Mouse (Mus musculus) heart, adult 2 months (tissue): ENCODE measurements around the gene Lce1j. TPM values are rescaled to one million over a fixed set of nuclear protein-coding genes. Genes with fewer than 3 reads are reported as not detected.

Source experiments
- DNase-seq, 2 experiments: peaks; one replicate each; pipeline ENCODE4 v3.0.0; 2021
- H3K27ac ChIP-seq: fragments of 200-600 bp; 2 replicates; pipeline ENCODE4 v1.8.1; 2022
- H3K27me3 ChIP-seq: fragments of 200-500 bp; 2 replicates; pipeline ENCODE4 v1.6.1; 2012; ENCODE audit warnings: mild to moderate bottlenecking, low read length, inconsistent platforms, mixed read lengths; ENCODE audit not compliant: control insufficient read depth, insufficient read depth
- H3K36me3 ChIP-seq: fragments of 200-500 bp; 2 replicates; pipeline ENCODE4 v1.6.1; 2012; ENCODE audit warnings: low read length, inconsistent platforms; ENCODE audit not compliant: control insufficient read depth, insufficient read depth
- H3K4me1 ChIP-seq: fragments of 200-500 bp; 2 replicates; pipeline ENCODE4 v1.6.1; 2011; ENCODE audit warnings: low read length; ENCODE audit not compliant: control insufficient read depth, insufficient read depth
- H3K4me3 ChIP-seq: fragments of 200-600 bp; 2 replicates; pipeline ENCODE4 v1.8.1; 2022
- H3K79me2 ChIP-seq: fragments of 200-500 bp; replicated peaks from 2 replicates; pipeline ENCODE4 v1.6.1; 2012; ENCODE audit warnings: mild to moderate bottlenecking, inconsistent platforms, low read length, moderate library complexity, mixed read lengths; ENCODE audit not compliant: control insufficient read depth, insufficient read depth
- H3K9ac ChIP-seq: fragments of 200-500 bp; 2 replicates; pipeline ENCODE4 v1.6.1; 2012; ENCODE audit warnings: low read depth, mild to moderate bottlenecking, control low read depth, inconsistent platforms, low read length, mixed read lengths
- CTCF ChIP-seq: fragments of 200-600 bp; IDR thresholded peaks from 2 replicates; pipeline ENCODE4 v1.8.1; 2022; ENCODE audit warnings: antibody characterized with exemption, mild to moderate bottlenecking, moderate library complexity
- EP300 ChIP-seq: fragments of 200-500 bp; IDR thresholded peaks from 2 replicates; pipeline ENCODE4 v1.6.1; 2011; ENCODE audit warnings: low read depth, low read length, control low read depth; ENCODE audit not compliant: insufficient read depth
- POLR2A ChIP-seq: fragments of 200-500 bp; IDR thresholded peaks from 2 replicates; pipeline ENCODE4 v1.6.1; 2011; ENCODE audit warnings: mild to moderate bottlenecking, low read depth, low read length, control low read depth; ENCODE audit not compliant: insufficient read depth
- WGBS: fragments of 180-500 bp; shearing (Covaris S2); methylation state at CpG from one replicate; pipeline ENCODE4 v1.1.7; 2018; 5-methylcytosine and 5-hydroxymethylcytosine counted together
- intact Hi-C: fragments of 180-260 bp; cut with DNase I; formaldehyde crosslinking; loops from one replicate; pipeline ENCODE4 v1.15.1; 2025
- polyA plus RNA-seq: library from polyadenylated mRNA; depleted of rRNA; stranded (reverse); fragments of >200 nt; gene quantifications from 2 replicates; pipeline ENCODE4 v1.2.3, GENCODE M21; 2012; rRNA removed
- total RNA-seq, 2 experiments: library from RNA; stranded (reverse); gene quantifications; 2 replicates each; pipeline ENCODE4 v1.2.3; 2021

Lce1j gene
- total and polyA plus RNA-seq, 3 experiments, result not detected

GRCm38 (mm10) chr3:92778799-92779198, 11.5 kb downstream of the Lce1j start, which contains the start of gene Lce1i:
Lce1i (minus strand) TSS chr3:92778899.
- no peak within 1 kb of the TSS for H3K4me3 ChIP-seq
- H3K27me3 ChIP-seq, result no peaks in the 10 kb centered on the region
- WGBS, result 47% methylated on average over 1 of the region's 1 CpGs
- no peak within 1 kb of the TSS for H3K9ac ChIP-seq
- H3K27ac ChIP-seq, result no peak within 1 kb of the TSS
- H3K36me3 ChIP-seq, result no peaks in the 10 kb centered on the region
- no peaks in the 10 kb centered on the region for H3K4me1 ChIP-seq
- TF ChIP-seq CTCF (no peak), POLR2A (no peak)
- H3K79me2 ChIP-seq, result no peaks in the 10 kb centered on the region
- intact Hi-C loops, result no loop called here
- DNase-seq, result no peak

GRCm38 (mm10) chr3:92771573-92771972, 18.7 kb downstream of the Lce1j start:
- no peak overlapping the region for H3K4me3 ChIP-seq
- TF ChIP-seq CTCF (peak; percentile 53), POLR2A (no peak), EP300 (no peak)
- H3K27ac ChIP-seq, result no peak overlapping the region
- H3K9ac ChIP-seq, result no peak overlapping the region
- H3K4me1 ChIP-seq, result no peaks in the 10 kb centered on the region
- no peaks in the 10 kb centered on the region for H3K27me3 ChIP-seq
- no peaks in the 10 kb centered on the region for H3K79me2 ChIP-seq
- no peak for DNase-seq
- intact Hi-C loops, result no loop called here
- 17% methylated on average over 3 of the region's 3 CpGs for WGBS
- no peaks in the 10 kb centered on the region for H3K36me3 ChIP-seq

DNA sequence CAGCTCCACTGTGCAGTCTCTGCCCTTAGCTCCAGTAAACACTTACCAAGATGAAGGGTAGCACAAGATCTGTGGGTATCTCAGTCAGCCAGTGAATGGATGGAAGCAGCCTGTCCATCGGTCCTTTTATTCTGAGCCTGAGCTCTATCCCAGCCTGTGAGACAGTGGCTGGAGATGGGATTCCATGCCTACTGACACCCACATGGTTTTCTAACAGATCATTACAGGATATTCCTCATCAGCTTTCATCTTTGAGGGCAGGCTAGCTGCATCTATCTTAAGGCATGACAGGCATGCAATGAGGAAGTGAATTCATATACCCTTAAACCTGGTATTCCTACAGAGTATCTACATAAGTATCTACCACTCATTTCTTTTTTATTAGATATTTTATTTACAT, 25.3 kb downstream of the Lce1j start, which contains the start of gene Lce1h:
Gene Lce1h, minus strand, starts transcription at position 101 of the 400 bp plus-strand sequence.
- intact Hi-C loops, result no loop called here
- Histone ChIP-seq H3K36me3 (no peaks in the 10 kb centered on the region), H3K27ac (no peak within 1 kb of the TSS), H3K79me2 (no peaks in the 10 kb centered on the region), H3K4me3 (no peak within 1 kb of the TSS), H3K4me1 (no peaks in the 10 kb centered on the region), H3K9ac (no peak within 1 kb of the TSS), H3K27me3 (no peaks in the 10 kb centered on the region)
- DNase-seq, result no peak
- TF ChIP-seq POLR2A, result no peak
- no peak for TF ChIP-seq CTCF
- TF ChIP-seq EP300, result no peak
- 87% methylated on average over 1 of the region's 1 CpGs for WGBS

- no peak overlapping the region for H3K27ac ChIP-seq
- H3K9ac ChIP-seq, result no peak overlapping the region
- no peak overlapping the region for H3K4me3 ChIP-seq
- no peaks in the 10 kb centered on the region for H3K79me2 ChIP-seq
- TF ChIP-seq POLR2A, result no peak
- no peak for TF ChIP-seq CTCF
- no peak for TF ChIP-seq EP300
- WGBS, result 35% methylated on average over 3 of the region's 3 CpGs
- H3K36me3 ChIP-seq, result no peaks in the 10 kb centered on the region
- no peaks in the 10 kb centered on the region for H3K4me1 ChIP-seq
- no peaks in the 10 kb centered on the region for H3K27me3 ChIP-seq
- intact Hi-C loops, result no loop called here
- DNase-seq, result no peak
Measured at GRCm38 (mm10) chr3:92753197-92753596, 37.1 kb downstream of the Lce1j start.

- Histone ChIP-seq H3K9ac (no peak within 1 kb of the TSS), H3K79me2 (no peaks in the 10 kb centered on the region), H3K27me3 (no peaks in the 10 kb centered on the region), H3K27ac (no peak within 1 kb of the TSS), H3K4me3 (no peak within 1 kb of the TSS), H3K36me3 (no peaks in the 10 kb centered on the region), H3K4me1 (no peaks in the 10 kb centered on the region)
- 85% methylated on average over 1 of the region's 1 CpGs for WGBS
- no peak for DNase-seq
- intact Hi-C loops, result no loop called here
- TF ChIP-seq CTCF (no peak), EP300 (no peak), POLR2A (no peak)
Measured at GRCm38 (mm10) chr3:92752238-92752637, 38.1 kb downstream of the Lce1j start, which contains the start of gene Lce1g. Lce1g (minus strand) TSS chr3:92752338.

DNA sequence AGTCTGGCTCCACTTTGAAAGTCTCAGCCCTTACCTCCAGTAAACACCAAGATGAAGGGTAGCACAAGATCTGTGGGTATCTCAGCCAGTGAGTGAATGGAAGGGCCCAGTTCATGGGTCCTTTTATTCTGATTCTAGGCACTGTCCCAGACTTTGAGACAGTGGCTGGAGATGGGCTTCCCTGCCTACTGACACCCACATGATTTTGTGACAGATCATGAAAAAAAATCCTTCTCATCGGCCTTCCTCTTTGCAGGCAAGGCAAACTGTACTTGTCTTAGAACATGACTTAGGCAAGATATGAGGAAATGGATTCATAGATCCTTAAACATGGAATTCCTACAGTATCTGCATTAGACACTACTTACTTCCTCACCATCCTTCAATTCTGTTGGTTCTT, 51.3 kb downstream of the Lce1j start, which contains the start of gene Gm38119:
Gene Gm38119, minus strand, starts transcription at position 101 of the 400 bp plus-strand sequence.
- H3K9ac ChIP-seq, result no peak within 1 kb of the TSS
- 60% methylated on average over 1 of the region's 1 CpGs for WGBS
- DNase-seq, result no peak
- H3K27ac ChIP-seq, result no peak within 1 kb of the TSS
- H3K4me1 ChIP-seq, result no peaks in the 10 kb centered on the region
- TF ChIP-seq EP300, result no peak
- no peak for TF ChIP-seq POLR2A
- no peak for TF ChIP-seq CTCF
- H3K4me3 ChIP-seq, result no peak within 1 kb of the TSS
- no peaks in the 10 kb centered on the region for H3K36me3 ChIP-seq
- H3K27me3 ChIP-seq, result no peaks in the 10 kb centered on the region
- no peaks in the 10 kb centered on the region for H3K79me2 ChIP-seq
- intact Hi-C loops, result no loop called here

Other genes starting within 250 kb of the Lce1j start
- gene Ivl, start 216.8 kb downstream of the Lce1j start, total RNA-seq, result not detected
- not detected in 2 replicates for gene Ivl, start 216.8 kb downstream of the Lce1j start, polyA plus RNA-seq
- not detected for gene Smcp, start 201.5 kb downstream of the Lce1j start, total RNA-seq
- 0.86 and 0.91 TPM in 2 replicates for gene Smcp, start 201.5 kb downstream of the Lce1j start, polyA plus RNA-seq
- gene 2210017I01Rik, start 183.0 kb downstream of the Lce1j start, total RNA-seq, result not detected
- not detected in 2 replicates for gene 2210017I01Rik, start 183.0 kb downstream of the Lce1j start, polyA plus RNA-seq
- not detected for gene Lce6a, start 168.9 kb downstream of the Lce1j start, total RNA-seq
- not detected in 2 replicates for gene Lce6a, start 168.9 kb downstream of the Lce1j start, polyA plus RNA-seq
- not detected for gene Lce1a1, start 142.2 kb downstream of the Lce1j start, total RNA-seq
- not detected in 2 replicates for gene Lce1a1, start 142.2 kb downstream of the Lce1j start, polyA plus RNA-seq
- gene Lce1b, start 133.6 kb downstream of the Lce1j start, total RNA-seq, result not detected
- not detected in 2 replicates for gene Lce1b, start 133.6 kb downstream of the Lce1j start, polyA plus RNA-seq
- not detected for gene Lce1a2, start 120.2 kb downstream of the Lce1j start, total RNA-seq
- not detected in 2 replicates for gene Lce1a2, start 120.2 kb downstream of the Lce1j start, polyA plus RNA-seq
- gene Lce1c, start 111.3 kb downstream of the Lce1j start, total RNA-seq, result not detected
- not detected in 2 replicates for gene Lce1c, start 111.3 kb downstream of the Lce1j start, polyA plus RNA-seq
- gene Lce1d, start 103.3 kb downstream of the Lce1j start, total RNA-seq, result not detected
- gene Lce1d, start 103.3 kb downstream of the Lce1j start, polyA plus RNA-seq, result not detected in 2 replicates
- gene Lce1e, start 81.4 kb downstream of the Lce1j start, total RNA-seq, result not detected
- not detected in 2 replicates for gene Lce1e, start 81.4 kb downstream of the Lce1j start, polyA plus RNA-seq
- not detected for gene Lce1f, start 70.2 kb downstream of the Lce1j start, total RNA-seq
- gene Lce1f, start 70.2 kb downstream of the Lce1j start, polyA plus RNA-seq, result not detected in 2 replicates
- not detected for gene Gm38119, start 51.4 kb downstream of the Lce1j start, total RNA-seq
- not detected in 2 replicates for gene Gm38119, start 51.4 kb downstream of the Lce1j start, polyA plus RNA-seq
- not detected for gene Lce1g, start 38.2 kb downstream of the Lce1j start, total RNA-seq
- not detected in 2 replicates for gene Lce1g, start 38.2 kb downstream of the Lce1j start, polyA plus RNA-seq
- not detected for gene Lce1h, start 25.4 kb downstream of the Lce1j start, total RNA-seq
- gene Lce1h, start 25.4 kb downstream of the Lce1j start, polyA plus RNA-seq, result not detected in 2 replicates
- gene Lce1i, start 11.6 kb downstream of the Lce1j start, total RNA-seq, result not detected
- not detected in 2 replicates for gene Lce1i, start 11.6 kb downstream of the Lce1j start, polyA plus RNA-seq
- not detected for gene Lce1k, start 17.4 kb upstream of the Lce1j start, total RNA-seq
- not detected in 2 replicates for gene Lce1k, start 17.4 kb upstream of the Lce1j start, polyA plus RNA-seq
- not detected for gene Kprp, start 36.7 kb upstream of the Lce1j start, total RNA-seq
- gene Kprp, start 36.7 kb upstream of the Lce1j start, polyA plus RNA-seq, result not detected in 2 replicates
- not detected for gene Lce1l, start 60.8 kb upstream of the Lce1j start, total RNA-seq
- gene Lce1l, start 60.8 kb upstream of the Lce1j start, polyA plus RNA-seq, result not detected in 2 replicates
- gene 2310050C09Rik, start 79.7 kb upstream of the Lce1j start, total RNA-seq, result not detected
- gene 2310050C09Rik, start 79.7 kb upstream of the Lce1j start, polyA plus RNA-seq, result not detected in 2 replicates
- gene Lce3a, start 135.7 kb upstream of the Lce1j start, total RNA-seq, result not detected
- not detected in 2 replicates for gene Lce3a, start 135.7 kb upstream of the Lce1j start, polyA plus RNA-seq
- gene Lce3b, start 142.5 kb upstream of the Lce1j start, total RNA-seq, result not detected
- not detected in 2 replicates for gene Lce3b, start 142.5 kb upstream of the Lce1j start, polyA plus RNA-seq
- not detected for gene Lce3c, start 154.0 kb upstream of the Lce1j start, total RNA-seq
- gene Lce3c, start 154.0 kb upstream of the Lce1j start, polyA plus RNA-seq, result not detected in 2 replicates
- not detected for gene Lce3d, start 166.9 kb upstream of the Lce1j start, total RNA-seq
- gene Lce3d, start 166.9 kb upstream of the Lce1j start, polyA plus RNA-seq, result not detected in 2 replicates
- not detected for gene Lce3e, start 176.5 kb upstream of the Lce1j start, total RNA-seq
- gene Lce3e, start 176.5 kb upstream of the Lce1j start, polyA plus RNA-seq, result not detected in 2 replicates
- not detected for gene Lce3f, start 201.7 kb upstream of the Lce1j start, total RNA-seq
- not detected in 2 replicates for gene Lce3f, start 201.7 kb upstream of the Lce1j start, polyA plus RNA-seq
- not detected for gene Crct1, start 225.2 kb upstream of the Lce1j start, total RNA-seq
- not detected in 2 replicates for gene Crct1, start 225.2 kb upstream of the Lce1j start, polyA plus RNA-seq
- gene Lce1m, start 228.5 kb upstream of the Lce1j start, total RNA-seq, result not detected
- not detected in 2 replicates for gene Lce1m, start 228.5 kb upstream of the Lce1j start, polyA plus RNA-seq